Mouse (Mus musculus): ENCODE results near the gene Papolb. TPM values are rescaled to one million over a fixed set of nuclear protein-coding genes. Genes with fewer than 3 reads are reported as not detected.

Gene Papolb
- under 1 TPM; 0.58 to 0.81 (median 0.66) TPM for total RNA-seq (2022)

- no peak for DNase-seq (ENCODE audit: low spot score in 2 of 2)
These were observed at the start of gene Papolb for GRCm38 (mm10) chr5:142529915-142530314. Gene Papolb (minus strand): TSS chr5:142530076.

- DNase-seq (ENCODE audit: low spot score in 2 of 2): no peak
These were observed 48.3 kb upstream of the Papolb start for GRCm38 (mm10) chr5:142578192-142578591.

- DNase-seq (ENCODE audit: low spot score in 2 of 2): no peak
These were observed 47.0 kb upstream of the Papolb start for GRCm38 (mm10) chr5:142576832-142577231.

- DNase-seq (ENCODE audit: low spot score in 2 of 2): no peak
These were observed 44.6 kb upstream of the Papolb start for GRCm38 (mm10) chr5:142574323-142575057.

- no peak for DNase-seq (ENCODE audit: low spot score in 2 of 2)
These were observed 34.7 kb upstream of the Papolb start for GRCm38 (mm10) chr5:142564606-142565005.

GRCm38 (mm10) chr5:142560261-142560660 lies 30.4 kb upstream of the Papolb start:
- DNase-seq (ENCODE audit: low spot score in 2 of 2): no peak

- peak; percentile 79 to 84 for DNase-seq (ENCODE audit: low spot score in 2 of 2)
These were observed 27.7 kb upstream of the Papolb start for GRCm38 (mm10) chr5:142557397-142558067.

- DNase-seq (ENCODE audit: low spot score in 2 of 2): no peak
These were observed 26.8 kb upstream of the Papolb start for GRCm38 (mm10) chr5:142556721-142557120.

GRCm38 (mm10) chr5:142555866-142556265 lies 26.0 kb upstream of the Papolb start:
- no peak for DNase-seq (ENCODE audit: low spot score in 2 of 2)

GRCm38 (mm10) chr5:142550706-142551652 lies 21.1 kb upstream of the Papolb start, which contains the start of gene Radil:
Gene Radil (minus strand): TSS chr5:142551098.
- DNase-seq (ENCODE audit: low spot score in 2 of 2): peak; percentile 94 to 98

GRCm38 (mm10) chr5:142549961-142550705 lies 20.3 kb upstream of the Papolb start:
- peak in 1 of 2 experiments; percentile 49 for DNase-seq (ENCODE audit: low spot score in 2 of 2)

- no peak for DNase-seq (ENCODE audit: low spot score in 2 of 2)
These were observed 19.6 kb upstream of the Papolb start for GRCm38 (mm10) chr5:142549441-142549840.

GRCm38 (mm10) chr5:142547066-142547465 lies 17.2 kb upstream of the Papolb start:
- no peak for DNase-seq (ENCODE audit: low spot score in 2 of 2)

GRCm38 (mm10) chr5:142546344-142546743 lies 16.5 kb upstream of the Papolb start:
- DNase-seq (ENCODE audit: low spot score in 2 of 2): no peak

GRCm38 (mm10) chr5:142545014-142545795 lies 15.3 kb upstream of the Papolb start:
- DNase-seq (ENCODE audit: low spot score in 2 of 2): no peak

GRCm38 (mm10) chr5:142537286-142537685 lies 7.4 kb upstream of the Papolb start:
- DNase-seq (ENCODE audit: low spot score in 2 of 2): no peak

- DNase-seq (ENCODE audit: low spot score in 2 of 2): no peak
These were observed 5.5 kb upstream of the Papolb start for GRCm38 (mm10) chr5:142535388-142535787.

- no peak for DNase-seq (ENCODE audit: low spot score in 2 of 2)
These were observed 5.0 kb downstream of the Papolb start for GRCm38 (mm10) chr5:142524711-142525464.

- DNase-seq (ENCODE audit: low spot score in 2 of 2): no peak
These were observed 8.5 kb downstream of the Papolb start for GRCm38 (mm10) chr5:142521195-142521866.
